Mouse (Mus musculus) lung, adult 2 months (tissue): Measurements from ENCODE around the gene Ces1f.

Source experiments
- CTCF ChIP-seq: fragments of 200-500 bp; IDR thresholded peaks from 2 replicates; pipeline ENCODE4 v1.5.1; 2011; ENCODE audit warnings: mild to moderate bottlenecking, low read length, control low read depth; ENCODE audit not compliant: insufficient read depth
- POLR2A ChIP-seq: fragments of 200-500 bp; IDR thresholded peaks from 2 replicates; pipeline ENCODE4 v1.6.1; 2011; ENCODE audit warnings: low read depth, mild to moderate bottlenecking, control low read depth, low read length, borderline replicate concordance; ENCODE audit errors: extremely low read depth

GRCm38 (mm10) chr8:93317031-93317430 lies 37.5 kb upstream of the Ces1f start:
- no peak for TF ChIP-seq POLR2A
- no peak for TF ChIP-seq CTCF
